ENCODE assay signal across 10 mouse cellular contexts in the genomic region with DNA sequence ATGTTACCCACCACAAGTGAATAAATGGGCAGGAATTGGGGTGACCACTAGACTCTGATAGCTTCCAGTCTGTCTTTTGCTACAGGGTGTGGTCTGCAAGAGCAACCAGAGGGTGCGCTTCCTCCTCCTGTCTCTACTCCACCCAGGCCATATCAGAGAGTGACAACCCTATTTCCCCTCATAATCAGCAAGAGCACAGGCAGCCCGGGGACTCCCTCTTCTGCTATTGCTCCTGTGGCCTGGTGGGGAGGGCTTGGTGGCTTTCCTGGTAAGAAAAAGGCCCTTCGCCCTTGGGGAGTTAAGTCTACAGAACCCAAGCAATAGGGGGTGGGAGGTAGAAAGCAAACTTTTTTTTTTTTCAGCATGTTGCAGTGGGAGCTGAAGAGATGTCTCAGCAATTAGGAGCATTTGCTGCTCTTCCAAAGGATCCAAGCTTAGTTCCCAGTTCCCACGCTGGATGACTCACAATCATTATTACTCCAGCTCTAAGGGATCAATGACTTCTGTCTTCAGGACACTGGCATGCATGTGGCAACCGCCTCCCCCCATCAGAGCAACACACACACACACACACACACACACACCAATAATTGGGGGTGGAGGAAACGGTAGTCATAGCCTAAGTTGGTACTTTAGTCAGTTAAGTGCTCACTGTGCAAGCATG. TPM values are rescaled to one million over a fixed set of nuclear protein-coding genes. Genes with fewer than 3 reads are reported as not detected.
DNase-seq lines count a peak whose midpoint lies in the region.
"Had no signal": no experiment of that assay in that cellular context is flagged by ENCODE, and none has a peak within 500 bp of the region (broad histone marks: within the 10 kb centered on the region; RNA-seq: fewer than 3 reads in every experiment).

No protein-coding gene starts in this region.

- DNase-seq in A20 (ENCODE audit: low read depth, low spot score) = peak; percentile 41
- DNase-seq in CD8-positive naive resting alpha-beta T cell, adult 2 months (ENCODE audit: low read depth in 2 of 2, low spot score in 2 of 2) = peak; percentile 14 to 20
- DNase-seq in liver = peak; percentile 93
- DNase-seq in spleen, adult 18-20 months = peak; percentile 19 to 30
- no peak for DNase-seq in left cerebral cortex, postnatal 10 days (ENCODE audit: extremely low spot score in 1 of 2, low spot score in 2 of 2)
- DNase-seq in retina, postnatal 1 day = no peak
- no peak for DNase-seq in neural tube, embryonic 10.5 days (ENCODE audit: extremely low spot score, low spot score)
- DNase-seq: cerebellum, postnatal 10 days; heart, postnatal 10 days; kidney, postnatal 36 days had no signal

- intact Hi-C loops in left cerebral cortex, postnatal 10 days (cut with DNase I) = no loop called here

RNA-seq across cellular contexts. Expression of a gene that starts 1.7 kb away (rescaled TPM):
- total RNA-seq in left cerebral cortex, postnatal 10 days (2021) = 10 to 100 TPM; 33.3 to 36.5 TPM

RNA-seq across cellular contexts. Expression of a gene that starts 40.7 kb away (rescaled TPM):
- total RNA-seq in left cerebral cortex, postnatal 10 days (2021) = under 1 TPM in 1 of 2 experiments, not detected in 1; 0.36 TPM

RNA-seq across cellular contexts. Expression of a gene that starts 45.1 kb away (rescaled TPM):
- total RNA-seq in left cerebral cortex, postnatal 10 days (2021) = 1 to 10 TPM; 2.7 to 4.5 TPM

RNA-seq across cellular contexts. Expression of a gene that starts 55.1 kb away (rescaled TPM):
- total RNA-seq in left cerebral cortex, postnatal 10 days (2021) = 100 to 1,000 TPM; 116 to 119 TPM

RNA-seq across cellular contexts. Expression of a gene that starts 57.3 kb away (rescaled TPM):
- total RNA-seq in left cerebral cortex, postnatal 10 days (2021) = 1 to 10 TPM; 4.4 to 5.6 TPM

Comparison
In these comparisons a context has a peak if more than half of its experiments do, and no peak if none do; other contexts are left out.
1. DNase-seq: peak in A20 (single experiment), CD8-positive naive resting alpha-beta T cell, adult 2 months (2 of 2), liver (single experiment) and spleen, adult 18-20 months (2 of 2); none in left cerebral cortex, postnatal 10 days (0 of 2), retina, postnatal 1 day (single experiment) and neural tube, embryonic 10.5 days (single experiment).